Mouse (Mus musculus): ENCODE measurements around the gene Fank1. TPM values are rescaled to one million over a fixed set of nuclear protein-coding genes. Genes with fewer than 3 reads are reported as not detected.
A peak's percentile ranks its signal among the peaks of the same experiment; 100 is the strongest.

Fank1 gene
- polyA plus RNA-seq, 1 experiment from 2014 or later: 1.5 TPM

DNA sequence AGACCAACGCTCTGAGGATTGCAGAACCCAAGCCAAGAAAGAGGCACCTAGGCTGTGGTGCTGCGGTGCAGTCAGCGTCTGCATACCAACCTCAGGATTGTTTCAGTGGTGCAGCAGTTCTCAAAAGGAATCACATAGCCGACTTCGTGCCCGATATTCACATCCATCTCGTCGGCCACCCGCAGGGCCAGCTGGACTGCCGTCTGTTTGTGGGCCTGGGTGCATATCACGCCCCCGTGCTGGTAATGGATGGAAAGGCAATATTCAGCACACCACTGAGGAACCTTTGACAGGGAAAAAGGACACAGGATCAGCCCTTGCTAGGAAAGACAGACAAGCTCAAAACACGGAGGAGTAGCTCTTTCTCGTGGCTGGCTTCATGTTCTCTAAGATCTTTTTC lies 27.9 kb upstream of the Fank1 start:
- H3K36me3 ChIP-seq: no peaks in the 10 kb centered on the region
- H3K4me3 ChIP-seq: no peak overlapping the region
- H3K27ac ChIP-seq: no peak overlapping the region
- 73% methylated on average over 14 of the region's 14 CpGs for WGBS
- H3K9me3 ChIP-seq: no peaks in the 10 kb centered on the region
- no peak overlapping the region for H3K4me2 ChIP-seq
- 0 out of 2 replicates have a peak, but pooled peaks cover 6% of the 10 kb centered on the region for H3K4me1 ChIP-seq
- ATAC-seq (ENCODE audit: borderline replicate concordance, extremely low read depth, low FRiP score, low TSS enrichment): no peak
- H3K9ac ChIP-seq: no peak overlapping the region
- H3K27me3 ChIP-seq: no peaks in the 10 kb centered on the region

DNA sequence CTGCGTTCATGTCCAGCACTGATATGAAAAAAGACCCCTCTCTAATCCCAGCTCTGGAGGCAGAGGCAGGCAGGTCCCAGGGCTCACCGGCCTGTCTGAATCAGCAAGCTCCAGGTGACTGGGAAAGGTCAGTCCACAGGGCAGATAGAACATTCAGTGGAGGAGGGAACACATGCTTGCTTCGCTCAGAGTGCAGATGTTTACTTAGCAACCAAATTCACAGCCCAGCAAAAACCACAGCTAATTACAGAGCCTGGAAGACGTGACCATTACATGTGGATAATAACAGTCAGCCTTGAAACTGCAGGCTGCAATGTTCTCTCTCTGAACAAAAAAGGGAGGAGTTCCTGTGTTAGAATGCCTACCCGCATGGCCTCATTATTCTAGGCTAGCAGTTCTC lies 26.0 kb upstream of the Fank1 start:
- H3K4me2 ChIP-seq: no peak overlapping the region
- H3K27me3 ChIP-seq: no peaks in the 10 kb centered on the region
- no peak for ATAC-seq (ENCODE audit: borderline replicate concordance, extremely low read depth, low FRiP score, low TSS enrichment)
- no peak overlapping the region for H3K27ac ChIP-seq
- no peaks in the 10 kb centered on the region for H3K36me3 ChIP-seq
- no peak overlapping the region for H3K9ac ChIP-seq
- H3K4me3 ChIP-seq: no peak overlapping the region
- WGBS: 62% methylated on average over 5 of the region's 5 CpGs
- no peaks in the 10 kb centered on the region for H3K9me3 ChIP-seq
- 0 out of 2 replicates have a peak, but pooled peaks cover 6% of the 10 kb centered on the region for H3K4me1 ChIP-seq

DNA sequence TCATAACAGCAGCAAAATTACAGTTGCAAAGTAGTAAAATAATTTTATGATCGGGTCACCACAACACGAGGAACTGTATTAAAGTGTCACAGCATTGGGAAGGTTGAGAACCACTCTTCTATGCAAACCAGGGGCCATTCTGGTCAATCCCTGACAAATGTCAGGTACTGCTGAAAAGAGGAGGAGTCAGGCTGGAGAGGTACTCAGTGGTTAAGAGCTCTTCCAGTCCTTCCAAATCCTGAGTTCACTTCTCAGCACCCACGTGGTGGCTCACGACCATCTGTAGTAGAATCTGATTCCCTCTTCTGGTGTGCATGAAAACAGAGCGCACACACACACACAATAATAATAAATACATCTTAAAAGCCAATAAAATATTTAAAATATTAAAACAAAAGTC lies 25.5 kb upstream of the Fank1 start:
- Histone ChIP-seq H3K27ac (no peak overlapping the region), H3K9me3 (no peaks in the 10 kb centered on the region), H3K27me3 (no peaks in the 10 kb centered on the region), H3K4me2 (no peak overlapping the region), H3K4me3 (no peak overlapping the region), H3K9ac (no peak overlapping the region), H3K36me3 (no peaks in the 10 kb centered on the region), H3K4me1 (0 out of 2 replicates have a peak, but pooled peaks cover 6% of the 10 kb centered on the region)
- no peak for ATAC-seq (ENCODE audit: borderline replicate concordance, extremely low read depth, low FRiP score, low TSS enrichment)
- WGBS: 67% methylated on average over 5 of the region's 5 CpGs

DNA sequence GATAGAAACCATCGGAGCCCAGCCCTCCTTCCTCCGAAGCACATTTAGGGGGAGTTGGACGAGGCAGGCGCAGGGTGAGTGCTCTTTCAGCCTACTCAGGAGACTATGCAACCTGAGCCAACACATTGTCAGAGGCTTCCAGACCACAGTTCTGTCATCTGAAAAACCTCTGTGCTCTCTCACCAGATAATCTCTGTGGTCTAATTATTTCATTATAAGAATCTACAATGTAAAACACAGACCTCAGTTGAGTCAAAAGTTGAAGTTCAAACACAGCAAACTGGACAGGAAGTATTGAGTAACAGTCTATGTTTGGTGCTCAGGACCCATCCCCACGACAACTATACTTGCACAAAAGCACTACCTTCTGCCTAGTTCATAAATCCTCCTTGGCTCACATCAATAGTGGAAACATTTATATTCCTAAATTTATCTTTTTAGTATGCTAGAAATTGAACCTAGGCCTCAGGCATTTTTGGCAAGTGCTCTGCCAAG lies 18.7 kb upstream of the Fank1 start:
- Histone ChIP-seq H3K9ac (no peak overlapping the region), H3K4me1 (peaks cover 6% of the 10 kb centered on the region), H3K27me3 (no peaks in the 10 kb centered on the region), H3K9me3 (no peaks in the 10 kb centered on the region), H3K4me2 (no peak overlapping the region), H3K27ac (no peak overlapping the region), H3K36me3 (no peaks in the 10 kb centered on the region), H3K4me3 (no peak overlapping the region)
- WGBS: 61% methylated on average over 5 of the region's 5 CpGs
- ATAC-seq (ENCODE audit: borderline replicate concordance, extremely low read depth, low FRiP score, low TSS enrichment): no peak

DNA sequence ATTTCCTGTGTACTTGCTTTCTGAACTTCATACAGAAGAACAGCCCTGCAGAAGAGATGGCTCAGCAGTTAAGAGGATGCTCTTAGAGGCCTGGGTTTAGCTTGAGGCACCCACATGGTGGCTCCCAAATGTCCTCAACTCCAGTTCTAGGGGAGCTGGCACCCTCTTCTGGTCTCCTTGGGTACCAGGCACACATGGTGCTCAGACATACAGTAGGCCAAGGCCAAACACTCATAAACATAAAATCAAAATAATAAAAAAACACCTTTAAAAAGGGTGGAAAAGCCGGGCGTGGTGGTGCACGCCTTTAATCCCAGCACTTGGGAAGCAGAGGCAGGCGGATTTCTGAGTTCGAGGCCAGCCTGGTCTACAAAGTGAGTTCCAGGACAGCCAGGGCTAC lies 17.9 kb upstream of the Fank1 start:
- Histone ChIP-seq H3K27me3 (no peaks in the 10 kb centered on the region), H3K4me3 (no peak overlapping the region), H3K9ac (no peak overlapping the region), H3K4me1 (peaks cover 6% of the 10 kb centered on the region), H3K27ac (no peak overlapping the region), H3K4me2 (no peak overlapping the region), H3K9me3 (no peaks in the 10 kb centered on the region), H3K36me3 (no peaks in the 10 kb centered on the region)
- WGBS: 93% methylated on average over 5 of the region's 5 CpGs
- no peak for ATAC-seq (ENCODE audit: borderline replicate concordance, extremely low read depth, low FRiP score, low TSS enrichment)

DNA sequence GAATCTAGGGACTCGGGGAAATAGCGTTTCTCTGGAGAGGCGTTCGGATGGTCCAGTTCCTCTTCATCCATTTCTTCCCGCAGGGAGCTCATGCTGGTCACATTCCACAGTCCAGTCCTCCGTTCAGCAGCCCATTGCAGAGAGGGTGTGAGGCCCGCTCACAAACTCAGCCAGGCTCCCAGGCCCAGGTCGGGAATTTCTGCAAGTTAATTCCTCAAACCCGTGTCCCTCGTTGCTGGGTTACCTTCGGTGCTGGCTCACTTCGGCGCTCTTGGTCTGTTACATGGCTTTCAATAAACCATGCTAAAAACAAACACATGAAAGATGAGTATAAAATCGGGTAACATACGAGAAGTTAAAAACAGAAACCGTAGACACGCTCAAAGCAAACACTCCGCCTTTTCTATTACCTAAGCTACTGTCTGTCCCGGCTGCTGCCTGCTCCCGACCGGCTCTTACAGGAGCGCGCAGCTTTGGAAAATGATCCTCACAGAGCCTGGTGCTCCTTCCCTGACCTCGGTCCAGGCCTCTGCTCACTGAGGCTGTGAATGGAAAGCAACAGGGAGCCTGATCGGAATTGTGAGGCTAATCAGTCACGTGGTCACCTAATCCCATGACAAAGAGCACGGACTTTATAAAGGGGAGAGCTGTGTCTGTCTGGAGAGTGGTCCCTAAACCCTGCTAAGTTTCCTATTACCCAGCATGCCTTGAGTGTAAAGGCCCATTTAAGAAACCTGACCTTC lies 16.9 kb upstream of the Fank1 start:
- Histone ChIP-seq H3K4me2 (peak overlapping the region; percentile 23), H3K9me3 (no peaks in the 10 kb centered on the region), H3K36me3 (no peaks in the 10 kb centered on the region), H3K27me3 (no peaks in the 10 kb centered on the region), H3K4me1 (peaks cover 6% of the 10 kb centered on the region), H3K27ac (no peak overlapping the region), H3K9ac (no peak overlapping the region), H3K4me3 (no peak overlapping the region)
- WGBS: 26% methylated on average over 27 of the region's 27 CpGs
- no peak for ATAC-seq (ENCODE audit: borderline replicate concordance, extremely low read depth, low FRiP score, low TSS enrichment)

DNA sequence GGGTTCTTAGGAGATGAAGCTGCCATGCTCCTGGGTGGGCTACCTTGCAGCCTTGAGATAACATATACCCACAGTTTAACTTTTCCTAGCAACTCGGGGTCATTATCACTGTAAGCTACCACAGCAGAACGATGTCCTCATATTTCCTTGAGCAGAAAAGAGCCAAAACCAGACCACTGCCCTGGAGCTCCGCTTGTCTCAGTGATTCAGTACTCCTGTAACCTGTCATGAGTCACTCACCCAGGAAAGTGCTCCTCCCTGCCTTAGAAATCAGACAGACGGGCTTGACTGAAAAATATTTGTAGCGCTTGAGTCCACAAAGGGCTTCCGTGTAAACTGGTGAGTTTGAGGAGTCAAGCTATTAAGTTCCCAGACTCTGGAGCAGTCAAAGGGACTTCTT lies 14.0 kb upstream of the Fank1 start:
- H3K36me3 ChIP-seq: no peaks in the 10 kb centered on the region
- no peak overlapping the region for H3K4me2 ChIP-seq
- H3K9ac ChIP-seq: no peak overlapping the region
- WGBS: 76% methylated on average over 6 of the region's 6 CpGs
- no peak overlapping the region for H3K27ac ChIP-seq
- H3K27me3 ChIP-seq: no peaks in the 10 kb centered on the region
- H3K4me1 ChIP-seq: peaks cover 9% of the 10 kb centered on the region
- H3K9me3 ChIP-seq: no peaks in the 10 kb centered on the region
- ATAC-seq (ENCODE audit: borderline replicate concordance, extremely low read depth, low FRiP score, low TSS enrichment): no peak
- no peak overlapping the region for H3K4me3 ChIP-seq

DNA sequence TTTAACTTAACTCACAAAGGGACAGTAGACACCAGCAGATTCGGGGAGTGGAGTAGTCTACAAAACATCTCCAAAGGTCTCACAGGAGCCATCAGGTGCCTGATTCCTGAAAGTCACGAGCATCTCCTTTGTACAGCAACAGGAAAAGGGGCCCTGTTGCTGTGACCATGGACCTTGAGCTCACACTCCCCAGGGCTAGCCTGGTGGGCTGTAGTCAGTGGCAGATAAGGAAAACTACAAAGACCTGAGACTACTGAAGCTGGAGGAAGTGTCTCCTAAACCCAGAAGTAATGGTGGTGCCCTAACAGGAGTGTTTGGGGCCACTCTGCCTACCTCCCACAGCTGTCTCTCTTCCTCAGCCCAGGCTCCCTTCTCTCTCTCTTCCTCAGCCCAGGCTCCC lies 12.2 kb upstream of the Fank1 start:
- no peak for ATAC-seq (ENCODE audit: borderline replicate concordance, extremely low read depth, low FRiP score, low TSS enrichment)
- Histone ChIP-seq H3K9me3 (no peaks in the 10 kb centered on the region), H3K27me3 (no peaks in the 10 kb centered on the region), H3K4me1 (peaks cover 9% of the 10 kb centered on the region), H3K9ac (no peak overlapping the region), H3K4me3 (no peak overlapping the region), H3K27ac (no peak overlapping the region), H3K4me2 (no peak overlapping the region), H3K36me3 (no peaks in the 10 kb centered on the region)
- WGBS: 68% methylated on average over 2 of the region's 2 CpGs

DNA sequence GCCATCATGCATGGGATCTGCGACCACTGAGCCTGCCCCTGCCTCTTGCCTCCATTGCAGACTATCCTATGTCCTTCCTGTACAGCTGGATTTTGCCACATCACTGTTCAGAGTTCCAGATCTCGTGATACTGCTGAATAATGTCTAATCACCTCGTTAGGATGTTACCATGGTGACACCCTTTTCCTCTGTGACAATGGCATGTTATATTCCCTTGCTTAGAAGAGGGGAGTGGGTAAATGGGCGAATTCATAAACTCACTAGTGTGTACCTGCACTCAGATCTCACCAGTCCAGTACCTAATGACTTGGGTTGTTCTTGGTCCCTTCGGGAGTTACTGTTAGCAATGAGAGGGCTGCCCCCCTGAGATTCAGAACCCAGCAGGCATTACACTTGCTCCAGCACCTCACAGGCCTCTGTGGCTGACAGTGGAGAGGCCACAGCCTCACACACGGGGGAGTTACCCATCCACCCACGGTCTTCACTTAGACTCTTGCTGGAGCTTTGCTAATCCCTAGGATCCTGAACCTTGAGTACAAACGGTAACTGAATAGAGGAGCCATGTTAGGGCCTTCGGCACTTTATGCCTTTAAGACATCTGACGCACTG lies 11.3 kb upstream of the Fank1 start:
- no peak for ATAC-seq (ENCODE audit: borderline replicate concordance, extremely low read depth, low FRiP score, low TSS enrichment)
- no peak overlapping the region for H3K4me2 ChIP-seq
- H3K27me3 ChIP-seq: no peaks in the 10 kb centered on the region
- H3K36me3 ChIP-seq: no peaks in the 10 kb centered on the region
- 72% methylated on average over 10 of the region's 10 CpGs for WGBS
- no peaks in the 10 kb centered on the region for H3K9me3 ChIP-seq
- H3K4me3 ChIP-seq: no peak overlapping the region
- H3K4me1 ChIP-seq: 0 out of 2 replicates have a peak, but pooled peaks cover 3% of the 10 kb centered on the region
- H3K9ac ChIP-seq: no peak overlapping the region
- H3K27ac ChIP-seq: no peak overlapping the region

DNA sequence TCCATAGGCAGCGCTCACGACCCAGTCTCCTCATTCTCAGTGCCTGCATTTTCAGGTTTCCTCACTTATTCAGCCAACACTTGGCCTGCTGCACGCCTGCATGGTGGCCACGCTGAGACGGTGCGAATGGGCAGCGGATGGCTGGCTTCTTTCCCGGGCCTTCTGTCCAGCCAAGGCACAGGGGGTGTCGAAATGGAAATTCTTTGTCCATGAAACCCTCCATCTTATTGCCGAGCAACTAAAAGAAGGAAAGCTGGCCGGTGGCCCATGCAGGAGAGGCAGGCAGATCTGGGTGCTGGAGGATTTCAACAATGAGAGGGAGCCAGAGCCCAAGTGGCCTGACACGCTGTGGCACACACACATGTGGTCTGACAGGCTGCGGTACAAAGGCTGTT lies 10.8 kb upstream of the Fank1 start:
- H3K9me3 ChIP-seq: no peaks in the 10 kb centered on the region
- H3K27ac ChIP-seq: no peak overlapping the region
- no peaks in the 10 kb centered on the region for H3K27me3 ChIP-seq
- 0 out of 2 replicates have a peak, but pooled peaks cover 3% of the 10 kb centered on the region for H3K4me1 ChIP-seq
- no peak overlapping the region for H3K4me3 ChIP-seq
- no peak overlapping the region for H3K9ac ChIP-seq
- H3K4me2 ChIP-seq: no peak overlapping the region
- H3K36me3 ChIP-seq: no peaks in the 10 kb centered on the region
- 65% methylated on average over 13 of the region's 13 CpGs for WGBS
- ATAC-seq (ENCODE audit: borderline replicate concordance, extremely low read depth, low FRiP score, low TSS enrichment): no peak

DNA sequence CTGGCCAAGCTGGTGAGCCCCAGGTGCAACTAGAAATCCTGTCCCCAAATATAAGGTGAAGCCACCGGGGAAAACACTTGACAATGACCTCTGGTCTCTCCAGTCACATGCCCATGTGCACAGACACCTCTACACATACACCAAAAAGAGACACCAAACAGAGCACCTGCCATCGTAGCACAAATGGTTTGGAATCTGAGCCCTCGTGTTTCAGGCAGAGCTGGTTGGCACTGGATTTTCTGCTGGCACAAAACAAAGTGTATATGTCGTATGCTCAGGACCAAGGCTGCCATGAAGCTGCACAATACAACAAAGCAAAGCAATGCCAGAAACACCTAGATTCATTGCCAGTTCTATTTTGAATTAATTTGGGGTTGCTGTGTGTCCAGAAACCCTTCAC lies 8.6 kb upstream of the Fank1 start:
- no peak for ATAC-seq (ENCODE audit: borderline replicate concordance, extremely low read depth, low FRiP score, low TSS enrichment)
- H3K27me3 ChIP-seq: no peaks in the 10 kb centered on the region
- no peak overlapping the region for H3K27ac ChIP-seq
- no peak overlapping the region for H3K9ac ChIP-seq
- 67% methylated on average over 4 of the region's 4 CpGs for WGBS
- 0 out of 2 replicates have a peak, but pooled peaks cover 3% of the 10 kb centered on the region for H3K4me1 ChIP-seq
- no peak overlapping the region for H3K4me2 ChIP-seq
- no peaks in the 10 kb centered on the region for H3K36me3 ChIP-seq
- H3K9me3 ChIP-seq: no peaks in the 10 kb centered on the region
- no peak overlapping the region for H3K4me3 ChIP-seq

DNA sequence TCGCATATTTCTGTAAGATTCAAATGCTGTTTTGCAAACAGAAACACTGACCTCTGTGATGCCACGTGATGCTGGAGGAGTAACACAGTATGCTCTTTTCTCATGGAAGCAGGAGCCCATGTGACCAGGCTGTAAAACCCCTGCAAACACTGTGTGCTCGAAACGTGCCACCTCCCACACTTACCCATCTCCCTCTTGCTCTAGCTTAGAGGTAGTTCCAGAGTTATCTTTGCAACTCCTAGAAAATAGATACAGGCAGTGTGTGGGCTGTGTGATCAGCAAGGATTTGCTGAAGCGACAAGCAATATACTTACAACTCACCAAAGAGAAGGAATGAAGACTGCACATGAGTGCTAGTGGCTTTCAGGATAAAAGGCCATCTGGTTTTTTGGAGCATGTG lies 8.1 kb upstream of the Fank1 start:
- H3K9ac ChIP-seq: no peak overlapping the region
- no peaks in the 10 kb centered on the region for H3K36me3 ChIP-seq
- no peak overlapping the region for H3K4me3 ChIP-seq
- ATAC-seq (ENCODE audit: borderline replicate concordance, extremely low read depth, low FRiP score, low TSS enrichment): no peak
- H3K9me3 ChIP-seq: no peaks in the 10 kb centered on the region
- H3K4me1 ChIP-seq: 0 out of 2 replicates have a peak, but pooled peaks cover 3% of the 10 kb centered on the region
- H3K4me2 ChIP-seq: no peak overlapping the region
- H3K27me3 ChIP-seq: no peaks in the 10 kb centered on the region
- WGBS: 75% methylated on average over 5 of the region's 5 CpGs
- no peak overlapping the region for H3K27ac ChIP-seq

All from lung, embryonic 15.5 days (tissue).